Mouse (Mus musculus) gastrocnemius, adult 2 months (tissue): ENCODE results near the gene Thsd7b. TPM values are rescaled to one million over a fixed set of nuclear protein-coding genes. Genes with fewer than 3 reads are reported as not detected.

ENCODE experiments used
- DNase-seq: peaks from one replicate; pipeline ENCODE4 v3.0.0; 2022
- H3K27ac ChIP-seq: fragments of 200-600 bp; 2 replicates; pipeline ENCODE4 v1.8.1; 2022; ENCODE audit warnings: mild to moderate bottlenecking
- H3K4me3 ChIP-seq: fragments of 200-600 bp; 2 replicates; pipeline ENCODE4 v1.8.1; 2022; ENCODE audit warnings: mild to moderate bottlenecking, moderate library complexity
- CTCF ChIP-seq: fragments of 200-600 bp; IDR thresholded peaks from 2 replicates; pipeline ENCODE4 v1.8.1; 2022; ENCODE audit warnings: antibody characterized with exemption, mild to moderate bottlenecking, moderate library complexity
- intact Hi-C: fragments of 180-260 bp; cut with DNase I; formaldehyde crosslinking; loops from one replicate; pipeline ENCODE4 v1.15.1; 2025
- total RNA-seq, 2 experiments: library from RNA; stranded (reverse); gene quantifications; 2 replicates each; pipeline ENCODE4 v1.2.3; 2021

Thsd7b gene
- total RNA-seq, 2 experiments from 2014 or later = 0.26 to 0.53 TPM

GRCm38 (mm10) chr1:129411584-129411983 is 138.5 kb downstream of the Thsd7b start:
- no peak overlapping the region for H3K27ac ChIP-seq
- H3K4me3 ChIP-seq = no peak overlapping the region
- TF ChIP-seq CTCF = no peak
- DNase-seq = no peak
- intact Hi-C loops = no loop called here

- H3K27ac ChIP-seq = no peak overlapping the region
- TF ChIP-seq CTCF = no peak
- DNase-seq = no peak
- H3K4me3 ChIP-seq = no peak overlapping the region
- intact Hi-C loops = no loop called here
These were observed 148.5 kb downstream of the Thsd7b start for GRCm38 (mm10) chr1:129421581-129421980.

GRCm38 (mm10) chr1:129464414-129464813 is 191.3 kb downstream of the Thsd7b start:
- Histone ChIP-seq H3K4me3 (no peak overlapping the region), H3K27ac (no peak overlapping the region)
- no peak for DNase-seq
- no peak for TF ChIP-seq CTCF
- intact Hi-C loops = no loop called here

GRCm38 (mm10) chr1:129473504-129473903 is 200.4 kb downstream of the Thsd7b start:
- intact Hi-C loops = no loop called here
- TF ChIP-seq CTCF = no peak
- Histone ChIP-seq H3K4me3 (no peak overlapping the region), H3K27ac (no peak overlapping the region)
- no peak for DNase-seq

- DNase-seq = no peak
- Histone ChIP-seq H3K4me3 (no peak overlapping the region), H3K27ac (no peak overlapping the region)
- intact Hi-C loops = no loop called here
- TF ChIP-seq CTCF = no peak
These were observed 211.3 kb downstream of the Thsd7b start for GRCm38 (mm10) chr1:129484266-129485031.

GRCm38 (mm10) chr1:129491136-129491535 is 218.0 kb downstream of the Thsd7b start:
- peak; percentile 53 for TF ChIP-seq CTCF
- Histone ChIP-seq H3K4me3 (no peak overlapping the region), H3K27ac (no peak overlapping the region)
- intact Hi-C loops = no loop called here
- DNase-seq = no peak

GRCm38 (mm10) chr1:129493929-129494328 is 220.8 kb downstream of the Thsd7b start:
- no peak for DNase-seq
- no peak for TF ChIP-seq CTCF
- intact Hi-C loops = no loop called here
- no peak overlapping the region for H3K4me3 ChIP-seq
- H3K27ac ChIP-seq = no peak overlapping the region

GRCm38 (mm10) chr1:129501707-129502106 is 228.6 kb downstream of the Thsd7b start:
- Histone ChIP-seq H3K27ac (no peak overlapping the region), H3K4me3 (no peak overlapping the region)
- TF ChIP-seq CTCF = no peak
- intact Hi-C loops = no loop called here
- DNase-seq = no peak

GRCm38 (mm10) chr1:129516379-129516778 is 243.3 kb downstream of the Thsd7b start:
- TF ChIP-seq CTCF = no peak
- intact Hi-C loops = no loop called here
- no peak overlapping the region for H3K27ac ChIP-seq

GRCm38 (mm10) chr1:129519751-129520150 is 246.6 kb downstream of the Thsd7b start:
- no peak for TF ChIP-seq CTCF
- intact Hi-C loops = no loop called here
- no peak for DNase-seq
- H3K27ac ChIP-seq = no peak overlapping the region
- no peak overlapping the region for H3K4me3 ChIP-seq

More at GRCm38 (mm10) chr1:129516379-129516778, 243.3 kb downstream of the Thsd7b start:
- no peak for DNase-seq
- H3K4me3 ChIP-seq = no peak overlapping the region

GRCm38 (mm10) chr1:129526967-129527366 is 253.9 kb downstream of the Thsd7b start:
- no peak for TF ChIP-seq CTCF
- H3K27ac ChIP-seq = no peak overlapping the region
- intact Hi-C loops = no loop called here
- no peak overlapping the region for H3K4me3 ChIP-seq
- DNase-seq = no peak

GRCm38 (mm10) chr1:129532206-129532605 is 259.1 kb downstream of the Thsd7b start:
- no peak for DNase-seq
- intact Hi-C loops = no loop called here
- Histone ChIP-seq H3K27ac (no peak overlapping the region), H3K4me3 (no peak overlapping the region)
- TF ChIP-seq CTCF = no peak

- intact Hi-C loops = no loop called here
- TF ChIP-seq CTCF = no peak
- Histone ChIP-seq H3K4me3 (no peak overlapping the region), H3K27ac (no peak overlapping the region)
- DNase-seq = no peak
These were observed 265.4 kb downstream of the Thsd7b start for GRCm38 (mm10) chr1:129538508-129538907.

- no peak for DNase-seq
- no peak for TF ChIP-seq CTCF
- intact Hi-C loops = no loop called here
- H3K27ac ChIP-seq = no peak overlapping the region
- H3K4me3 ChIP-seq = no peak overlapping the region
These were observed 265.9 kb downstream of the Thsd7b start for GRCm38 (mm10) chr1:129538970-129539369.
